Mouse (Mus musculus) thymus, postnatal 25 days (tissue): ENCODE data around the gene Rims3.

Experiments used
- DNase-seq: peaks from one replicate; pipeline ENCODE4 v3.0.0; 2022

Gene Rims3

DNA sequence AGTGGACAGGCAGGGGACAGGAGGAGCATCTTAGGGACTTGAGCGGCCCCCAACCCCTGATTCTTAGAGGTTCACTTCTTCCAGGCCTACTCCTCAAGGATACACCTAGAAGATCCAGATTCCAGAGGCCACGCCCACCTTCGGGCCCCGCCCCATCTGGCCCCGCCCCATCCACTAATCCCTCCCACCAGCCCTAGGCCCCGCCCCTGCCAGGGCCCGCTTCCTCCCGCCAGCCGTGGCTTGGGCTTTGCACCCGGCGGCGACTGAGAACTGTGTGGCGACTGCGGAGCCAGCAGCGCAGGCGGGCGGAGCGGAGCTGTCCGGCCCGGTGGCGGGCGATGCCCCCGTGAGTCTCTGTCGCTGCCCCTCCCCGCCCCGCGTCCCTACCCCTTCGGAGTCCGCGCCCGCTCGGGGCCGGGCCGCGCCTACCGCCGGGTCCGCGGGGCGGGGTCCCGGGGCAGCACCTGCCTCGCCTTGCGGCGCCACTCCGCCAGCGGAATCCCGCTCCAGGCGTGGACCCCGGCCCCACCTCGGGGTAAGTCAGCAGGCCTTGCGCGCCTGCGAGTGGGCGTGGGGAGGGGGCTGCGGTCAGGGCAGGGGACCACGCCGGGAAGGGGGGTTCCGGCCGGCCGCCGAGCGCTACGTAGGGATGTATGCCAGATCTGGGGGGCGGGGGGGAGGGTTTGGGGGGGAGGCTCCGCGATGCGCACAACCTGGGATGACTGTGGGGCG, at the start of gene Rims3:
Rims3 (plus strand) TSS at position 229 of the 732 bp plus-strand sequence.
- peak; percentile 47 for DNase-seq

DNA sequence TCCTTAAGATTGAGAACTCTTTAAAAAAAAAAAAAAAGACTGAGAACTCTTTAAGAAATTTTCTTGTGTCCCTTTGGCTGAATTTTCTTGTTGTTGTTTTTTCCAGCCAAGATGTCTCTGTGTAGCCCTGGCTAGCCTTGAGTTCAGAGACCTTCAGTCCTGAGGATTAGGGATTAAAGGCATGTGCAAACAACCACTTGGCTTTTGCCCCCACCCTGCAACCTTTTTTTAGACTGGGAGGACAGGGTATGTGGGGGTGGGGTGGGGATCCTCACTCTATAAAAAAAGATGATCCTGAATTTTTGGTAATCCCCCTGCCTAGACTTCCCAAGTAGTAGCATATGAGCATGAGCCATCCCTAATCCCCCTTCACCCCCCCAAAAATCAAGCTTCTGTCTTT, 48.8 kb upstream of the Rims3 start:
- DNase-seq: no peak

DNA sequence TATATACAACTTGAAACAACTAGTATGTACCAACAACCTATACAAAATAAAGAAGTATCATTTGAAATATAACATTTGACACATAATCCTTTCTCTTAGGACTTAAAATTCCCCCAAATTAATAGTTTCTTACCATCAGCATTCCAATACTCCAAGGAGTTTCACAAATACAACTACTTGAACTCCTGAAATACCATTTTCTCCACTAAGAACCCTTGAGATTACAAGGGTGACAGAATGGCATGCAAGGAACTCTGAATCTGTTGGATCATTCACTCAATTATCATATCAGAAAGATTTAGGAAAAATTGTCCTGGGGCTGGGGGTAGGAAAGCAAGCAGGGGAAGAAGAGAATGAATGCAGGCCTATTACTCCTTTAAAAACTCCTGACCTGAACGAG, 40.9 kb upstream of the Rims3 start:
- DNase-seq: no peak

DNA sequence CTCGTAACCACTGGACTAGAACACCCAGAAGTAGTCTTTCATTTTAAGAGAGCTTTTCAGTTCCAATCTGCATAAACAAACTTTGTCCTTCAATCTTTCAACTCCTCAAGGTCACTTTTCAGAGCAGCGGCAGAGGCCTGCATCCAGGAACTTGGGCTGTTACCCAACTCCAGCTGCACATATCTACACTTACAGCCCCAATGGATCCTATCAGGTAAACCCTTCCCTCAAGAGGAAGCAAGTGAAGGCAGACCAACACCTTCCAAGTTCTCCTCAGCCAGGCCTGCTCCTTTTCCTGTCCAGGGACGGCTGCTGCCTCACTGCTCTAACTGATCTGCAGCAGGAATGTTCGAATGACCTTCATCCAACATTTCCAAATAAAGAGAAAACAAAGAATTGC, 40.4 kb upstream of the Rims3 start:
- DNase-seq: no peak

DNA sequence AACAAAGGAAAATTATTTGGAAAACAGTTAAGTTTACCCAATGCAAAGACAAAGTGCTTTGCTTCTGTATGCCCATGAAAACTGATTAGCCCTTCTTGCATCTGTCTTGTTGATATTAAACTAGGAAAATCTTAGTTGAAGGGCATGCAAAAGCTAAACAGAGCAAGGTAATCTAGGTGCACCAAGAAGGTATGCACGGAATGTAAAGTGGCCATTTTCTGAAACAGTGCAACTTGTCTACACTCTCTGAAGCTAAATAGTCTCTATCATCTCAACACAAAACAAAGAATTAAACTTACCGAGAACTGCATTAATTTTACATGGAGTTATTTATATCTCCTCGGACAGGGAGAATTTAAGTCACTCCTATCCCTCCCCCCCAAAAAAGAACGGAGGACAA, 39.5 kb upstream of the Rims3 start:
- DNase-seq: no peak

DNA sequence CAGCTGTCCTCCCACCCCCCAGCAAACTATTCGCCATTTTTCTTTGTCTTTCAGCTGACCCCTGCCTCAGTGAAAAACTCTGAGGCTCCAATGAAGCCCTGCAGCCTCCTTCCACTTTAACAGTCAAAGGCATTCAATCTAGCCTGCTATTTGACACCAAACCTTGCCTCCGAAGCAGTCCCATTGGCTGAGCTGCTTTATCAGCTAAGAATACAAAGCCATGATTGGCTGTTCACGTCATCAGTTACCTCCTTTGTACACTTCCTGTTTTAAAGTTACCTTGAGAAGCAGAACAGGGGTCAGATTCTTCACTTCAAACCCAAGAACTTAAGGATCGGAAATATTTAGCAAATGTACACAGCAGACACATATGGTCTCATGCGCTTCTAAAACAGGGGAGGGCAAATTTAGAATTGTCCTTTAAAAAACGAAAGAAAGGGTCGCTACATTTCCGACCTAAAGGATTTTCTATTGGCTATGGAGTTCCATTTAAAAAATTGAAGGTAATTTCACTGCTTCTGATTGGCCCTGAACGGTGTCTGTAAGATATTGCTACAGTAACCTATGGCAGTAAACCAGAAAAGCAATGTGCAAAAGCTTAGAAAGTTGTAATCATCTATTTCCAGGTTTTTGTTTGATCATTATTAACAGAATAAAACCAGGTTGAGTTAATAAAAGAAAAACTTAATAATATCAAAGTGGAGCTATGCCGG, 38.8 kb upstream of the Rims3 start:
- peak; percentile 70 for DNase-seq

DNA sequence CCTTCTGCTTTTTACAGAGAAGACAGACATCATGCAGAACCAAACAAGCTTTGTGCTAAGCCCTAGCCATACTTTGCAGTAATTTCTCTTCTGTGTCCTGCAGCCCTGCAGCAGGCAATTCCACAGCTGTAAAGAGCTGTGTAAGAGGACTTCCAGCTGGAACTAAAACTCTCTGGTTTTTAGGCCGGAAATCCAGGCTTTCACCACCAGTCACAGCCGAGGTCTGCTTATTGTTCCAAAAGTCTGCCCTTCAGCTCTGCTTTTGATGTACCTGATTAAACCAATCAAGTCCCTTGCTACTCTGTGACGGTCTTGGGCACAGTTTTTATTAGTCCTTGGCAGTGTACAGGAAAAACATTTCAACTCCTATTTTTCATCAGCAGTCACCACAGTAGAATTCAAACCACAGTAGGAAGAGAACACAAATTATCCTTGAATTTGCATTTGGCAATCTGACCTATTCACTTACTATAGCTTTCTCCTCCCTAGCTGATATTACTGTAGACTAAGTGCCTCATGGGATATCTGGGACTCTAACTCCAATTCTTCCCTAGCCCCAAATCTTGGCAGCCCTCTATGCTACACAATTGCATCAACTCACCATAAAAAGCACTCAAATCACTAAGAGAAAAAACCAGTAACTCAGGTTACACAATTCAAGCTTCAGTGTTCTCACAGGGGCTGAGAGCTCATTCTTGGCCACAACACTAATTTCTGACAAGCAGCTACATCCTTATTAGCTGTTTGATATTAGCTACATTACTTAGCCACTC, 37.4 kb upstream of the Rims3 start:
- no peak for DNase-seq

DNA sequence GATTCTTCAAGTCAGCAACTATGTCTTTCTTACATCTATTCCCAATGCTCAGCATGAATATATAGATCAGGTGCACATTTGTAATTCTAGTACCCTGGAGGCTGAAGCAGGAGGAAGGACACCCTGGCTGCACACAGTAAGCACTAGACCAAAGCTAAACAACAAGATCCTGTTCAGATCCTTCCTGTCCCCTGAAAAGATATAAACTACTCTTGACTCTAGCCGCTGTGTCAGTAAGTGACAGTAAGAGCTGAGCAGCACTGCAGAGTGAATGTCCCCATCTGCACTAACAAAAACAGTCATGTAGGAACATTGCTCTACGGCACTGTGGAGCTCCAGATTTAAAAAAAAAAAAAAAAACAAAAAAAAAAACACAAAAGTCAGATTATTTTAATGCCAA, 36.7 kb upstream of the Rims3 start:
- DNase-seq: no peak

DNA sequence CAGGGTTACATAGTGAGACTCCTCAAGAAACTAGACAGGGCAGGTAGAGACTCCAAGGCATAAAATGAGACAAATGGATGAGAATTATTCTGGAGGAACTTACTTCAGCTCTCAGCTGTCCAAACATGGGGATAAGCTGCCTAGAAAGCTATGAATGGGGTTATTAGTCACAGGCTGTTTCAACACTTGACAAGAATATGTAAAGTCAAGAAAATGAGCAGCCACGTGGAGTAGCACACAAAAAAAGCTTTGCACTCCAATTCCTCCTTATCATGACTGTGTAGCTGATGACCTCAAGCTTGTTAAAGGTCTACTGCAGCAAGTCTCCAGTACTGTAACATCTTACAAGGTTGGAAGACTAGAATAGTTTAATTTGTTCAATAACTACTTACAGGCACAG, 35.3 kb upstream of the Rims3 start:
- no peak for DNase-seq

DNA sequence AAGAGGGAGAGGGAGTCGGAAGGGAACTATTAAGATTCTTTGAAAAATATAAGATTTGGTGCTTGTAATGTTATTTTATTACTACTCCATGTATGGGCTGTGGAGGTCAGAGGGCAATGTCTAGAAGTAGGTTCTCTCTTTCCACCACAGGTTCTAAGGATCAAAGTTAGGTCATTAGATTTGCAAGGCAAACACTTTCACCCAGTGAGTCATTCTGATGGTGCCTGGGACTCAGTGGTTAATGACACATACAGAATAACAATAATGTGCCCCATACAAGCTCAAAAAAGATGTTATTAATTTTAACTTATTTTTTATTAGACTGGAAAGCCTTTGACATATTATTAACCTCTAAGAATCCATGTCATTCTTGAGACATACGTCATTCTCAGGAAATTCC, 34.7 kb upstream of the Rims3 start:
- no peak for DNase-seq

DNA sequence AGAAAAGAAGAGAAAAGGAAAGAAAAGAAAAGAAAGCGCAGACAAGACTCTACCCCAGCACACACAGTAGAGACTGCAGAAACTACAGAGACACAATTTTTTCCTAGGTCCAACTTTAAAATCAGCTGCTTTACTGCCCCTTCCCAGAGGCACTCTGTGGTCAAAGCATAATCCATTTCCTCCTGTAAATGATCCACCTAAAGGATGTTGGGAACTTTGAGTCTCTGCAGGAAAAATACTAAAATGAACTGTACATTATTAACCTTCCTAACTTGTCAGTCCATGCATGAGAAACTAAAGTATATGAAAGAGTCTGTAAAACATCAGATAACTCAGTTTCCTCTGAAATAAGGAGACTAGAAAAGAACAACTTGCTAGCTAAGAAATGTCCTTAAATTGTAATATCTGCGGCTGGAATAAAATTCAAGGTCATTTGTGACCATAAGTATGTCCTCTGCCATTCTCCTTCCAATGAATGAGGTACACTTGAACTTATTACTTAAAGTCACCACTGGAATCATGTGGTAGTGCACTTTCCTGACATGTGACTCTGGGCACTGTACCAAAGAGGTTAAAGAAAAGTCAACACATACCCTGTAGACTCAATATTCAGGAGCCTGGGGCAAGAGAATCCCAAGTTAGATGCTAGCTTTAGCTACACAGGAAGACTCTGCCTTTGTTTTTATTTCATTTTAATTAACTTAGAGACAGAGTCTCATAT, 32.3 kb upstream of the Rims3 start:
- DNase-seq: no peak

DNA sequence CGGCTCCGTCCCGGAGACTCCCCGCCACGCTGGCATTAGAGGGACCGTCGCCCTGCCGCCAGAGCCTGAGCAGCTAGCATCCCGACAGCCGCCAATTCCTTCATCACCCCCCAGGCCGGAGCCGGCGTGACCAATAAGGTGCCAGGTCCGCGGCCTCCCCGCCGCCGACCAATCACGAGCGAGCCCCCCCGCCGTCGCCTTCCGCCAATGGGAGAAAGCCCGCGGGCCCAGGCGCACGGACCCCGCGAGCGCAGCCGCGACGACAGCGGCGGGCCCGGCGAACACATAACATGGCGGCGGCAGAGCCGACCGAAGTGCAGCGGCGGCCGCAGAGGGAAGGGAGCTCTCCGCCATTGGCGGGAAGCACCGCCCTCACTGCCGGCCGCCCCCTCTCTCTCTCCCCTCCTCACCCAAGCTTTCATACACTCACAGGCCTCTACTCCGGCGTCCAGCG, 29.5 kb upstream of the Rims3 start:
- peak; percentile 92 for DNase-seq

DNA sequence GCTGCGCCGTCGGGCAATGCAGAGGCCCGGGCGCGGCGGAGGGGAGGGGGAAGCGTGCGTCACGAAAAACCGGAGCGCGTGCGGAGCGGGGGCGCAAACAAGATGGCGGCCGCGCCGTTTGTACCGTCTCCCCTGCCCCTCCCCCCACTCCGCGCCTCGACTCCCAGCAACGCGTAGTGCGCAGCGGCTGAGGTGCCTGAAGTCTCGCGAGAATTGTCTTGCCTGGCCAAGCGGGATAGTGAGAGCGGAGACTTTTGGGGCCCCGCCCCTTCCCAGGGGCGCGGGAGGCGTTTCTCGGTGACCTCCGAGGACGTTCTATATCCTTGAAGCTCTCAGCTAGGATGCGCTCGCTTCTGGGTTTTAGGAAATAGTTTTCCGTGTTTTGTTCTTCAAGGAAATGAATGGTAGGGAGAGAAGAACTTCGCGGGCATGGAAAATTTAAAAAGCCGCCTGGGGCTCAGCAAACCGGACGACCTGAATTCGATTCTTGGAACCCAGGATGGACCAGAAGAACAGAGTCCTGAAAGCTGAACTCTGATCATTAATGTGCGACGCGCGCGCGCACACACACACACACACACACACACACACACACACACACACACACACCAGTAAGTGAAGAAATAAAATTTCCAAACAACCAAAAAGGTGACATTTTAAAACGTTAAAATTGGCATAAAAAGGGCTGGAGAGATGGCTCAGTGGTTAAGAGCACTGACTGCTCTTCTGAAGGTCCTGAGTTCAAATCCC, 28.9 kb upstream of the Rims3 start:
- DNase-seq: peak; percentile 97

DNA sequence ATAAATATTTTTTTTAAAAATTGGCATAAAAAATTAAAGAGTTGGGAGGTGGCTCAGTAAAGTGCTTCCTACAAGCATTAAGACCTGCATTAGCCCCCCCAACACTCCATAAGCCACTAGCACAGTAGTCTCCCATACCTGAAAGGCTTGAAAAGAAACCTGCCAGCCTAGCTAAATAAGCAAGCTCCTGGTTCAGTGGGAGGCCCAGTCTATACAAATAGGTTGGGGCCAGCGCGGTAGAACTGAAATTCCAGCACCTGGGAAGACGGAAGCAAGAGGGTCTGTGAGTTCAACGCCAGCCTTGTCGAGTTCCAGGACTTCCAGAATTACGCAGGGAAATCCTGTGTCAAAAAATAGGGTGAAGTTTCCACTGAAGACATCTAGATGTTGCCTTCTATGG, 28.2 kb upstream of the Rims3 start:
- DNase-seq: no peak

DNA sequence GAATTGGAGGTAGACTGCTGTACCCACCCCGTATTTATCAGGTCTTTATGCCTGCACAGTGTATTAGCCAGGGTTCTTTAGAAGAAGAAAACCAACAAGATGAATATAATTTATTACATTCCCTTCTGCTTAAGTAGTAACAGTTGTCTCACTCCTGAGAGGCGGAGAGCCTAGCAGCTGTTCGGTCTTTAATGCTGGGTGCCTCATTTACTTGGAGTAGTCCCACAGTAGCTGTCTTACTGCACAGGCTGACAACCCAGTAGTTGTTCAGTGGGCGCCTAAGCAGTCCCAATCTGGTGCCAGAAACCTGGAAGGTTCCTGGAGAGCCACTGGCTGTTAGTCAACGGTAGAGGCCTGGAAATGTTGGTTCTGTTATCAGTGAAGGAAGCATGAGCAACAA, 23.8 kb upstream of the Rims3 start:
- no peak for DNase-seq

DNA sequence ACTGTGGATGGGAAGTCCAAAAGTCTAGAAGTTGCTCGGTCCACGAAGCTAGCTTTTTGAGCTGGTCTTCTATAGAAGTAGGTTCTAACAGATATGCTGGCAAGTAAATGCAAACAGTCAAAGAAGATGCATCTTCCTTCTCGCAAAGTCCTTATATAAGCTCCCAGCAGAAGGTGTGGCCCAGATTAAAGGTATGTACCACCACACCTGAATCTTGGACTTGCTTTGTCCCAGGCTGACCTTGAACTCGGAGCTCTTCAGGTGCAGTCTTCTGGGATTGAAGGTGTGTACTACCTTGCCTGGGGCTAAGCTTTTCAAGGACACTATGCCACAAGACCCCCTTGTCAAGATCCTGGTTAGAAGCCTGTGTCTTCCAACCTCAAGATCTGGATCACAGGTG, 23.1 kb upstream of the Rims3 start, which contains the start of gene Nfyc:
Nfyc (minus strand) TSS at position 101 of the 400 bp plus-strand sequence.
- DNase-seq: no peak

DNA sequence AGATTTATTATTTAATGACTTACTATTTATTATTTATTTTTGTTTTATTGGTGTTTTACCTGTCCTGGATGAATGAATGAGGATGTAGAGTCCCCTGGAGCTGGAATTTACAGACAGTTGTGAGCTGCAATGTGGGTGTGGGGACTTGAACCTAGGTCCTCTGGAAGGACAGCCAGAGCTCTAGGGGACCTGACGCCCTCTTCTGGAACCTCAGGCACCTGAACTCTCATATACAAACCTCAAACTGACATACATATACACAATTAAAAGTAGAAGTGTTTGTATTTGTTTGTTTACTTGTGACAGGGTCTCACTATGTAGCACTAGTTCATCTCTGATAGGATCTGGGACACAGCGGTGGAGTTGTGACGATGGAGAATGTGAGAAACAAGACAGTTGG, 13.3 kb upstream of the Rims3 start:
- DNase-seq: no peak

DNA sequence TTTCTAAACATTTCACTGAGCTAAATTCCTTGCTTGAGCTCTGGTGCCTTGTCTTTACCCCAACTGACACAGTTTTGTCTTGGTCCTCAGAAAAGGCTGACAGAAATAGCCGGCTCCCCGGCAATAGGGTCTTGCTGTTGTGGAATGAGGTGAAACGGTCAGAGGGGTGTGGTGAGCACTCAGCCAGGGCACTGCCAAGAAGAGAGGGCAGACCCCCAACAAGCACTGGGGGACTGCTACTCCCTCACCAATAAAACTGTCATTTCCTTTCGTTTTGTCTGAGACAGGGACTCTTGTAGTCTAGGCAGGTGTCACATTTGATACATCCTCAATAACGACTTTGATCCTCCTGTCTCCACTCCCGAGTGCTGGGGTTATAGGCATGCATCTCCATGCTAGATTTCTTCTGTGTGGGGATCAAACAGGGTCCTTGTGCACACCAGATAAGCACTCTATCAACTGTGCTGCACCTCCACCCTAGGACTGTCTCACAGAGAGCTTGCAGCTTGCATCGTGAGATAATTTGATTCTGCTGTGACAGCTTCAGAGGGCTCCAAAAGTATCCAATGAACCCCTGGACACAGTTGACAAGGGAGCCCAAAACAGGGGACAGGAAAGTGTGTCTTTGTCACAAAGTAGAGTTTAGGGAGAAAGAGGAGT, 10.1 kb upstream of the Rims3 start:
- no peak for DNase-seq

DNA sequence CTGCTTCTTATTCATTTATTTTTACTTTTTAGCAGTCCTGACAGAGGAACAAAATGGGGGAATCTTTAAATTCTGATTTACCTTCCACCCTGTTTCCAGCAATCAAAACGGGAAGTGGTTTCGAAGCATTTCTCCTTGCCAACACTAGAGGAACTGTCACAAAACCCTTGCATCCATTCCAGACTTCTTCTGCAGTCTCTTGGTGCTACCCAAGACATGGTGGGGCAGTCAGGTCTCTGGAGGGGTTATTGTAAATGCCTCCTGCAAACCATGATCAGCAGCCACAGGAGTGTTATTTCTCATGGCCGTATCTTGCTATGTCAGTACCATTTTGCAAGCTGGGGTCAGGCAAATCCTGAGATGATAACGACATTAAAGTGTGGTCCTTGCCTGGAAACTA, 9.5 kb upstream of the Rims3 start:
- DNase-seq: no peak

DNA sequence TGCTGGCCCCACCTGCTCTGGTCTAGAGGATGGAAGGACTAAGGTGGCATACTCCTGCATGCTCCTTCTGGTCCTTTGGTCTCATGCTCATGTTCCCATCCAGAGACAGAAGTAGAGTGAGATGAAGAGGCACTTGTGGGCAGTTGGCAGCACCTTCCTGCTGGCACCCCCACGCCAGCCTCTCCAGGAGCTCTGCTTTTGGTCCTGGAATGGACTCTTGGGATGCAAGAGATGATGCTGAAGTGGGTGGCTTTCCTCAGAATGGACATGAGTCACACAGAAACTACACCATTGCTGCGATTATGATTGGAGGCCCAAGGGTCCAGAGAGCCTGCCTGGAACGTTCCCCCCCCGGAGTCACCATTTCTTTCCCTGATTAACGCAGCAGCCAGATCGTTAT, 5.7 kb upstream of the Rims3 start:
- DNase-seq: no peak

DNA sequence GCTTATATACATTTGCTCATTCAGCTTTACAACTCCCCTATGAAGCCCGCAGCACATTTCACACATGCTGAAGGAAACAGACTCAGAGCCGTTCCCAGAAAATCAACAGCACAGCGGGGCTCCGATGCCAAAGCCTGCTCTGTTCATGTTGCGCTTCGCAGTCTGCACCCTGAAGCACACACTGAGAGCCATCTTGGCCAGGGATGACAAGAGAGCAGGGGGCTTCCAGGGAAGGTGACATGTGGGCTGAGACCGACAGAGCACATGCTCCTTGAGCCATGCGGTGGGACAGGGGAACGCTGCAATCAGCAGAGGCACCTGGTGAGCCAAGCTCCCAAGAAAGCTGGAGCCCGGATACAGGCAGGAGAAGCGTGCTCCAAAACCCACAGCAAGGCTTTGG, 5.2 kb upstream of the Rims3 start:
- no peak for DNase-seq

DNA sequence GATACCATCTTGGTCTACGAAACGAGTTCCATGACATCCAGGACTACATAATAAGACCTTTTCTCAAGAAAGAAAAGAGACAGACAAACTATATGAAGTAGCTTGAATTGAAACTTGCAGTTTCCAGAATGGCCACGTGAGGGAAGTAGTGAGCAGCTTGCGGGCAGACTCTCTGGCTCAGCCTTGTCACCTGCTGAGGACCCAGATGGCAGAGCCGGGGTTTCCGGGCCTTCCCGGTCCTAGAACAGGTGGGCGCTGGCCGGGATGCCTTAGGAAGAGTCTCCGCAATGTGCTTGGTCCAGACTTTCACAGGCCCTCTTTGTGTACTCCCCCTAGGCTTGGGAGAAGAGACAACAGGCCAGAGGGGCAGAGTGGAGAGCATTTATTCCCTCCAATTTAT, 3.7 kb upstream of the Rims3 start:
- peak; percentile 75 for DNase-seq
